Mouse (Mus musculus) ovary, postnatal 36 days (tissue): ENCODE results near the gene Olfr199.
"Not testable (repeated sequence)": the region's sequence is repeated elsewhere in the genome, so short reads cannot be mapped to it uniquely, and the experiment has no call there.

Source experiments
- DNase-seq: peaks from one replicate; pipeline ENCODE4 v3.0.0; 2022; ENCODE audit warnings: low spot score, mixed read lengths

Olfr199 gene

DNA sequence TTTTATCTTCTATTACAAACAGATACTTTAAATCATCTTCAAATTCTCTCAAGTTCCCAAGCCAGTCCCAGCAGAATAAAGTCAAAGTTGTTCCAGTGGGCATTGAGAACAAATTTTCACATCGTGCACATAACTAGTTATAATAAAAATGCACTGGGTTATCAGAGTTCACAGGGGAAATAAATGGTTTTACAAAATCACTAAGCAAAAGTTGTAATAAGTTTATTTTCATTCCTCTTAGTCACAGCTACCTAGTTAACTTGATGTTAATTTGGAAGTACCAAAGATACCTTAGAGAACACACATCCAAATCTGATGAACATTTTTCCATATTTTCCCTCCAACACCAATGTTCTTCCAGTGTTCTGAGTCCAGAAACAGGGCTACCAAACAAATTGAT lies at the start of gene Olfr199:
Gene Olfr199 (minus strand): TSS at position 101 of the 400 bp plus-strand sequence.
- DNase-seq, result not testable (repeated sequence)

DNA sequence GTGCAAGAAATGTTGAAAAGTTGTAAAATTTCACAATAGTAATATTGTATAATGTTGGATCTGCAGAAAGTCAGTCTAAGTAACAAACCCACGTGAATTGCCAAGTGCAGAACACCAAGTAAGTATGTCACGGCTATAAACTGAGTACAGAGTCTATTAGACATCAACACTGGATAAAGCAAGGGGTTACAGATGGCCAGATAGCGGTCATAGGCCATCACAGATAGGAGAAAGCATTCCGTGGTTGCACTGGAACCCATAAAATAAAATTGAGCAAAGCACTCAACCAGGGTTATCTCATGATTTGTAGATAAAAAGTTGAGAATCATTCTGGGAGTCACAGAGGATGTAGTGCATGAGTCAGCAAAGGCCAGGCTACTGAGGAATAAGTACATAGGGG lies 49.5 kb upstream of the Olfr199 start:
- not testable (repeated sequence) for DNase-seq

DNA sequence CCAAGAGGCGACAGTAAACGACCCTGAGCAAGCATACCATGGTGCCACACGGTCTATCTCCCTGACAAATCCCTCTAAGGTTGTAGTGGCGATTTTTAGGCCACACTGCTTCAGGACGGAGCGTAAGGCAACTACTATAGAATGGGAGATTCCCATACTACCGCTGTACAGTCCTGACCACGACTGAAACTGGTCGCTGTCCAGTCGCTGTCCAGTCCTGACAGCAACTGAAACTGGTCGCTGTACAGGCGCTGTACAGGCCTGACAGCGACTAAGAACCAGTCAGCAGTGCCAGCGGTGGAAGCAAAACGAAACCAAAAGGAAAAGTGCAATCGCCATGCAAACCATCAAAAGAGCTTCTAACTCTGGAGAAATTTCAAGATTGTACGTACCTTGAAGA lies 30.1 kb upstream of the Olfr199 start:
- DNase-seq, result no peak

DNA sequence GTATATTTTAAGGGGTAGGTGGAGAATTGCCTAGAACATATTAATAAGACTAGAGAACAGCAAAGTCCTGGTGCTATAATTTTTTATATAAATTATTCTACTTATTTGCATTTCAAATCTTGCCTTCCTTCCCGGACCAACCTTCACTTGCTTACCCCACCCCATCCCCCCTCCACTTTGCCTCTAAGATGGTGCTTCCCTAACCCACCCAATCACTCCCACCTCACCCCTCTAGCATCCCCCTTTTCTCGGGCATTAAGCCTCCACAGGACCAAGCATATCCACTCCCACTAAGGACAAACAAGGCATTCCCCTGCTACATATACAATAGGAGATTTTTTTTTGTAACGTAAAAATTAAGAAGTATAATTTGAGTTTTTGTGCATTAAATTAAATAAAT lies 1.7 kb downstream of the Olfr199 start:
- not testable (repeated sequence) for DNase-seq

DNA sequence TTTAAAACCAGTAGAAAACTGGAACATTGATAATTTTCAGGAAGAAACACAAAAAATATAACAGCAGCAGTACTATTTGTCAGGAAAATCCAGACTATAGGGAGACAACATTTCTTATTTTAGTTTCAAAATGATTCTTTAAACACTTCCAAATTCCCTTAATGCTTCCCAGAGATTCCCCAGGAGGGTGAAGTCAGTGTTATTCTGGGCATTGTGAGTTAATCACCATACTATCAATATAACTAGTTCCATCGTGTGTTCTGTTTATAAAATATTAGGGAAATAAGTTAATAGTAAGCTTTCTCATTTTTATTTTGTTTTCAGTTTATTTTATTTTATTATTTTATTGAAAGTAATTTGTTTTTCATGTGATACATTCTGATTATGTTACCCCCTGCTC lies 16.1 kb downstream of the Olfr199 start, which contains the start of gene Olfr198:
Gene Olfr198 (minus strand): TSS at position 101 of the 400 bp plus-strand sequence.
- not testable (repeated sequence) for DNase-seq

DNA sequence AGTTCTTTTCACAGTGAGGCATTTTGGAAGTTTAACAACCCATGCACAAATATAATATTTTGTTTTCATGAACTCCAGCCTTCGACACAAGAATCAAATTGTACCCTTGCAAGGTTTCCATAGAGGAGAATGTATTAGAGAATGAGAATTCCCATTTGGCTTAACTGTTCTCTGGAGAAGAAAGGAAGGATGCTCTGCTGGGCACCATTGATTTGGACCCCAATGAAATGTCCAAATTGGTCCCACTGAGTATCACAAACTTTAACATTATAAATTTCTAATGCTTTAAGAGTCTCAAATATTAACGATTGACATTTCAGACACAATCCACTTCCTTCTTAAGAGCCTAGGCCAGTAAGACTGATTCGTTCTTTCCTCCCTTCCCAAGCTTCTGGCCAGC lies 49.2 kb downstream of the Olfr199 start, which contains the start of gene Olfr196:
Gene Olfr196 (minus strand): TSS at position 101 of the 400 bp plus-strand sequence.
- no peak for DNase-seq
